Mouse (Mus musculus) E14TG2a.4 (cell line): ENCODE measurements around the gene Gorasp2.

ENCODE experiments used
- H3K27me3 ChIP-seq: 2 replicates; pipeline ENCODE4 v1.6.1; 2014; ENCODE audit warnings: low read length, control low read depth; ENCODE audit not compliant: insufficient read depth
- H3K36me3 ChIP-seq: 2 replicates; pipeline ENCODE4 v1.6.1; 2014; ENCODE audit warnings: low read length, control low read depth; ENCODE audit not compliant: insufficient read depth
- H3K4me1 ChIP-seq: replicated peaks from 2 replicates; pipeline ENCODE4 v1.6.1; 2014; ENCODE audit warnings: low read depth, low read length, control low read depth
- H3K4me3 ChIP-seq: replicated peaks from 2 replicates; pipeline ENCODE4 v1.5.1; 2014; ENCODE audit warnings: mild to moderate bottlenecking, low read length
- H3K9me3 ChIP-seq: 2 replicates; pipeline ENCODE4 v1.6.1; 2014; ENCODE audit warnings: low read length, control low read depth
- CTCF ChIP-seq: conservative IDR thresholded peaks from 2 replicates; pipeline ENCODE4 v1.5.1; 2014; ENCODE audit warnings: low read length
- NANOG ChIP-seq: IDR thresholded peaks from 2 replicates; pipeline ENCODE4 v1.6.1; 2014; ENCODE audit warnings: borderline replicate concordance, low read length, mixed read lengths
- POU5F1 ChIP-seq: IDR thresholded peaks from 2 replicates; pipeline ENCODE4 v1.6.1; 2014; ENCODE audit warnings: low read length, borderline replicate concordance

Gene Gorasp2

DNA sequence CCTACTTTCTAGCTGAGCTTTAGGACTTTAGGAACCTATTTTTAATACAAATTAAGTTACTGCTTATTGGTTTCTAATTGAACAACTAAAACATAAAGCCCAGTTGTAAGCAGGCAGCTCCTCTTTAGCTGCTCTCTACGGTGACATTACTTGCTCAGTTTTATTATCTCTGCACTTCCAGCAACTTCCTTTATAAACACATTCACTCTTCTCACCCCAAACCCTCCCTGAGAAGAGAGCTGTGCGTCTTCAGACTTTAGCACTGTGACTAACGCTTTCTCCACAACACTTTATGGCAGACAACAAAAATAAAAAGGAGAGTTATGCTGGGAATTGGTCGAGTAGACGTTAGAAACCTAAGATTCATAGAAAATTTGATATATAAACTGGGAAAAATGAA, 74.6 kb downstream of the Gorasp2 start:
- Histone ChIP-seq H3K27me3 (no peaks in the 10 kb centered on the region), H3K36me3 (peaks cover 91% of the 10 kb centered on the region), H3K9me3 (no peaks in the 10 kb centered on the region), H3K4me1 (no peaks in the 10 kb centered on the region), H3K4me3 (no peak overlapping the region)
- TF ChIP-seq NANOG (no peak), CTCF (no peak), POU5F1 (no peak)

DNA sequence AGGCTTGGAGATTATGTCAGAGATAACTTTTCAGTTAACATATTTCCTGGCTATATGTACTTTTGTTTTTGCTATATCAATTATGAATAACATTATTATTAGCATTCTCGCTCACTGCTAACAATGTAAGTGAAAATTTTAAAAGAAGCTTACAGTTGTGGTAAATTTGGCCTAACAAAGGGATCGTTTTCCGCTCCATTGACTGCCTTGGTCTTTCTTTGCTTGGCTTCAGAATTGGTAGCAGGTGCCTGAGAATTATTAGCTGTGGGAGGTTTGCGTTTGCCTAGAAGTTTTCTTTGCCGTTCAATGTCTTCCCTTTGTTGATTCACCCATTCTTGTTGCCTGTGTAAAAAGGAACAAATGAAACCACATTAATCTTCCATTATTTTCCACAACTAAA, 80.5 kb downstream of the Gorasp2 start:
- Histone ChIP-seq H3K9me3 (no peaks in the 10 kb centered on the region), H3K4me1 (peaks cover 5% of the 10 kb centered on the region; the same call in 1 of the 2 replicates), H3K27me3 (no peaks in the 10 kb centered on the region)

DNA sequence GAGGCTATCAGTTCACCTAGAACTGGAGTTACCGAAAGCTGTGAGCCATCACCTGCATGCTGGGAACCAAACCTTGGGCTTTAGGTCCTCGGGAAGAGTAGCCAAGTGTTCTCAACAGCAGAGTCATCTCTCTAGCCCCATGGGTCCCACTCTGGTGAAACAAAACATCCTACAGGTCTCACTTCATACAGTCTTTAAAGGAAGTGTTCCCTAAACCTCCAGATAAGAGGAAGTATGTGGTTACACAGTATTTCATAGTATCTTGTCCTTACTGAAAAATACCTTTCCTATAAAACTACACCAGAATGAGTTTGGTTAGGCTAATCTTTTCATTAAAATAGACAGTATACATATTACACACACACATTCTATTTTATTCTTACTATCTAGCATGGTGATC, 81.2 kb downstream of the Gorasp2 start:
- no peak for TF ChIP-seq POU5F1
- Histone ChIP-seq H3K27me3 (no peaks in the 10 kb centered on the region), H3K9me3 (no peaks in the 10 kb centered on the region), H3K4me3 (no peak overlapping the region), H3K4me1 (peaks cover 5% of the 10 kb centered on the region; the same call in 1 of the 2 replicates), H3K36me3 (peaks cover 88% of the 10 kb centered on the region)

More for the DNA sequence above, 80.5 kb downstream of the Gorasp2 start:
- Histone ChIP-seq H3K36me3 (peaks cover 89% of the 10 kb centered on the region), H3K4me3 (no peak overlapping the region)
- TF ChIP-seq NANOG (no peak), CTCF (no peak), POU5F1 (no peak)

DNA sequence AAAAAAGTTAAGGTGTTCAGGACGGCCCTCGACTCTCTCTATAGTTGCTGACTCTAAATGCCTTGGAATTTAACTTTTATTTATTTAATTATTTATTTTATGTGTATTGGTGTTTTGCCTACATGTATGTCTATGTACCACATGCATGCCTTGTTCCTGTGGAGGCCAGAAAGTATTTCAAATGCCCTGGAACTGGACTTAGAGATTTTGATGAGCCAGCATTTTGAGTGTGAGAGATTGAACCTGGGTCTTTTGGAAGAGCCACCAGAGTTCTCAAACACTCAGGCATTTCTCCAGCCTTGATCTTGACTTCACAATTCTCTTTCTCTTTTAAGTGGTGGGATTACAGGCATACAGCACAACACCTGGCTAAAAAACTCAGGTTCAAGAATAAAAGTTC, 90.3 kb downstream of the Gorasp2 start:
- Histone ChIP-seq H3K4me1 (no peaks in the 10 kb centered on the region), H3K4me3 (no peak overlapping the region), H3K27me3 (no peaks in the 10 kb centered on the region), H3K9me3 (no peaks in the 10 kb centered on the region), H3K36me3 (peaks cover 73% of the 10 kb centered on the region)
- no peak for TF ChIP-seq POU5F1
- no peak for TF ChIP-seq CTCF
- no peak for TF ChIP-seq NANOG

DNA sequence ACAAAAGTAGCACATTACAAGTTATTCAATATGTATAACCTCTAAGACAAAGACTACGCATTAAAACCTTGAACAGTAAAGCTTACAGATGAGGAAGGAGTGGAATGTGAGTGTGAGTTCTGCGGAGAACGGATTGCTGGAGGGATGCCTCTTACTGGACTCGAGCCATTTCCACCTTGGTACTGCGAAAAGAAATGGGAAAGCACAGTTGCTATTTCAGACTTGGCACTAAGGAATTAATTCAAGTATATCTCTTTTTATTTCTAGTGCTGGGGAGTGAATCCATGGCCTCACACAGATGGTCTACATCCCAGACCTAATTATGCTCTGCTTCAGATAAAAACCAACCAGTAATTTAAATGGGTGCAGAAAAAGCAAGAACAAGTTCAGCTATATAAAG, 90.8 kb downstream of the Gorasp2 start:
- no peak overlapping the region for H3K4me3 ChIP-seq
- peaks cover 70% of the 10 kb centered on the region for H3K36me3 ChIP-seq
- TF ChIP-seq NANOG (no peak), CTCF (no peak), POU5F1 (no peak)
- H3K9me3 ChIP-seq, result no peaks in the 10 kb centered on the region
- H3K27me3 ChIP-seq, result no peaks in the 10 kb centered on the region
- no peaks in the 10 kb centered on the region for H3K4me1 ChIP-seq
